Mouse (Mus musculus): Measurements from ENCODE around the gene Rapgef1.
A peak's percentile ranks its signal among the peaks of the same experiment; 100 is the strongest.
"Not testable (repeated sequence)": the region's sequence is repeated elsewhere in the genome, so short reads cannot be mapped to it uniquely, and the experiment has no call there.

Gene Rapgef1

DNA sequence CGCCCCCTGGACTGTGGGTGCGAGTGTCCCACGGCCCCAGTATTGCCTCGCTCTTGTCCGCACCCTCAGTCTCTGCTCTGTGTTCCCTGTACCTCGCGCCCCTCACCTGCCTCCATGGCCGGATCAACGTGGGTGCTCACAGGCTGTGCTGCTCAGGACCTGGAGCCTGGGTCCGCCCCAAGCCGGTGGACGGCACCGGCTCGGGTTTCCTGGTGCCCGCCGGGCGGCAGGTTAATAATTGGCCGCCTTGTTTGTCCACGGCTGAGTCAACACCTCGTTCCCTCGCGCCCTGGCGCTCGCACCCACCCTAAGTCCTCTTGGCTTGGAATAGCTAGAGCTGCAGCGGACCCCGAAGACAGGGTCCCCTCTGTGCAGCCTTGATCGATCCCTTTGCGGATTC is 132.0 kb downstream of the Rapgef1 start, which contains the start of gene Gm13420:
Gene Gm13420 (minus strand): TSS at position 189 of the 400 bp plus-strand sequence.
- DNase-seq: peak; percentile 76

DNA sequence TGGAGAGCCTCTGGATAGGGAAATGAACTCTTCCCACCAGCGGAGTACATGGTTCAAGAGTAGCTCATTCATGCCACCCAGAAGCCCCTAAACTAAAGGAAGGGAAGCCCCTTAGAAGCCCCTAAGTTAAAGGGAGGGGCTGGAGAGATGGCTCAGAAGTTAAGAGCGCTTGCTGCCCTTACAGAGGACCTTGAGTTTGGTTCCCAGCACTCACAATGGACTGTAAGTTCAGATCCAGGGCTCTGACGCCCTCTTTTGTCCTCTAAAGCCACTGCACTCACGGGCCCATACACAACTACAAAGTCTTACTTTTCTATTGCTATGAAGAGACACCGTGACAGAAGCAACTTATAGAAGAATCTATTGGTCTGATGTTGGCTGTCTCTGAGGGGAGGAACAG is 132.9 kb downstream of the Rapgef1 start:
- no peak for DNase-seq

DNA sequence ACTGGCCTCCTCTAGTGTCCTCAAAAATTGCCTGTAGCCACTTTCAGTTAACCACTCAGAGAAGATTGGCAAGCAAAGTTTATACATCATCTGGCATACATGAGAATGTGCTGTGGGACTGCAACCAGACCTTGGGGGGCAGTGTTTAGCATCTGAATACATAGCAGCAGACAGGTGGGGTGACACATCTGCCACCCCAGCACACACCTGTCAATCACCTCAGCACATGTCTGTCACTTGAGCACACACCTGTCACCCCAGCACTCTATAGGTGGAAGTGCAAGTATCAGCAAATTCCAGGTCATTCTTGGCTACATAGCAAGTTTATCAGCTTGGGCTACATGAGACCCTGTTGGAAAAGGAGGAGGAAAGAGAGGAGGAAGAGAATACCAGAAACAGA is 136.2 kb downstream of the Rapgef1 start:
- no peak for DNase-seq

DNA sequence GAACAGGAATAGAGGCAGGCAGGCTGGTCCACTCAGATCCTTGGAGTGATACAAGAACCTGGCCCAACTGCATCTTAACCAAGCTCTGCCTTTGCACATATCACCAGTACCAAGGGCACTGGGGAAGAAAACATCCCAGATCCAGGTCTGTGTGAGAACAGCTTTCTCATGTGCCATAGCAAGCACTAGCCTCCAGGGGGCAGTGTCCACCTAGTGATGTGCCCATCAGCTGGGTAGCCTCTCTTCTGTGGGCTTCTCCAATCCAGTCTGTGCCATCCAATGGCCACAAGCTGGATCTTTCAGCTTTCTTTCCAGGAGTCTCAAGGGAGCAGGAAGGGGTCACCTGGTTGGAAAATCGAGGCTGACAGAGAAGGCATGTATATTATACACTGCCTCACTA is 145.3 kb downstream of the Rapgef1 start:
- peak; percentile 73 for DNase-seq

DNA sequence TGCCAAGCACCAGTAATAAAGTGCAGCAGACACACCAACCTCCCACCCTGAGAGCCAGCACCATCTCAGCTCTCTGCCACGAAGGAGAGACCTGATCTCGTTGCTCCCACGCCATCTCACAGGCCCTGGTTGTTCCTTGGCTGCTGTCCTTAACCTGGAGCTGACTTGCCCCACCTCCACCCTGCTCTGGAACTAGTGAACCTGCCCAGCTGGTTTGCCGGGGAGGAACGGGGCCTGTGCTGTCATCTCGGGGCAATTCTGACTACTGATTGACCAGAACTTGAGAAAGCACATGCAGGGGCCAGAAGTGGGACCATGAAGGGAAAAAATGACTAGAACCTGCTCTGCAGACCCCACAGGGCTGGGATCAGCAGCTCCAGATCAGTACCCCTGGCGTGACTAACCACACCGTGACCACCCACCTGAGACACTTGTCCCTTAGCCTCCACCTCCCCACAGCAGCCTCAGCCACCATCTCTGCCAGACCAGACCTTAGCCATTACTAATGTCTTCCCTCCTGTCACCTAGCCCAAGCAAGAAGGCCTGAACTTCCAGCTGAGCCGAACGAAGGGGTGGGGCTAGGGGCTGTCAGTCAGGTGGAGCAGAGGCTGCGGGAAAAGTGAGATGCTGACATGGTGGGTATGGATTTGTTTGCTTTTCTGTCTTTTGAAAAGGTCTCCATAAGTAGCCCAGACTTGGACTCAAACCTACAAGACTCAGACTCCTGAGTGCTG is 148.6 kb downstream of the Rapgef1 start:
- DNase-seq: peak; percentile 62

DNA sequence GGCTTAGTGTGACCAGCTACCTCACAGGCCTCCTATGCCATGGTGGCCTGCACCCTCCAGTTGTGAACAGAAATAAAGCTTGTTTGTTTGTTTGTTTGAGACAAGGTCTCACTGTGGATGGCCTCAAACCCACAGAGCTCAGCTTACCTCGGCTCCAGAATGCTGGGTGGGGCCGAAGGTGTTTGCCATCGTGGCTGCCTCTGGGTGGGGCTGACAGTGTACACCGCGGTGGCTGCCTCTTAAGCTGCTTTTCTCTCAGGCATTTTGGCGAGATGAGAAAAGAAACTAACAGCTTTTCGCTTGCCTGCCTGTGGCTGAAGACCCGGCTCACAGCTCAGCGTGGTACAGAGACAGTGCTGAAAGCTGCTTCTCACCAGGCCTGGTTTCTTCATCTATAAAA is 149.4 kb downstream of the Rapgef1 start:
- DNase-seq: no peak

DNA sequence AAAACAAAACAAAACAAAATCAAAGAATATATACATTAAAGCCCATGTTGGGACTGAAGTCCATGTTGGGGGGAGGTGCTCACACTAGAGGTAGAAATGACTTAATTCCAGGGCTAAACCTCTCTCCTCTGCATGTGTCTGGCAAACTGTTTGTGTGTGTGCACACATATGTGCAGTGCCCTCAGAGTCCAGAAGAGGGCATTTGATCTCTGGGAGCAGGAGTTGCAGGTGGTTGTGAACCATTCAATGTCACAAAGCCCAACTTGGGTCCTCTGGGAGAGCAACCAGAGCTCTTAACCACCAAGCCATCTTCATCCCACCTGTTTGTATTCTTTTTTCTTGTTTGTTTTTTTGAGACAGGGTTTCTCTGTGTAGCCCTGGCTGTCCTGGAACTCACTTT is 150.6 kb downstream of the Rapgef1 start:
- DNase-seq: no peak

DNA sequence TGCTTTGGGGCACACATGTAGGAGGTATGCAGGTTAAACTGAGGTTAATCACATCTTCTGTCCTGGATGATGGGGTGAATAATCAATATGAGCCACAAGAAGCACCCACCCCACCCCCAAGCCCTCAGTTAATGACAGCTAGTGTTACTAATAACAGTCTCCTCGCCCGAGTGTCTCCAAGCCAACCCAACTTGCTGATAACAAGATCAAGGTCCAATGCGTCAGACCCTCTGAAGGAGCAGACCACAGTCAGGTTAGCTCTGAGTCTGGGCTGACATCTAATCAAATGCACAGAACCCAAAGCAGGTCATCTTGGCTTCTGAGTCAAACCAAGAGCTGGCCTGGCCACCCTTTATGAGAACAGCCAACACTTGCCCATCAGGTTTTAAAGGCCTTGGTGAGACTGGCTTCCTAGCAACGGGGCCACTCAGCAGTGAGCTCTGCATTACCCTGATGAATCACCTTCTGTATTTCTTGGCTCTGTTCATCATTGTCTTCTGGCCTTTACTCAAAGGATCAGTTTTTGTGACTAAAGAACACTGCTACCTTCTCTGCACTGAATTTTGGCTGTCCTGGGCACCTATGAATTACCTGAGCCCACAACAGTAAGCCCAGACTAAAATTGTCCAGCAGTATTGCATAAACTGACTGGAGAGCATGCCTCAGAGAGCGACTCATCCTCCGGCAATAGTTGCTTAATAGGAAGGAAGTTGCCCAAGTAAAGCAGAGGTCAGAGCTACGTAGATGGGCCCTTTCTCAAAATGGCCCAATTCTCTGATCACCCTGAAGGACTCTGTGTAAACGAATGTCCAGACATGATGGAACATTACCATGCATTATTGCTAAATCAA is 152.3 kb downstream of the Rapgef1 start:
- DNase-seq: no peak

DNA sequence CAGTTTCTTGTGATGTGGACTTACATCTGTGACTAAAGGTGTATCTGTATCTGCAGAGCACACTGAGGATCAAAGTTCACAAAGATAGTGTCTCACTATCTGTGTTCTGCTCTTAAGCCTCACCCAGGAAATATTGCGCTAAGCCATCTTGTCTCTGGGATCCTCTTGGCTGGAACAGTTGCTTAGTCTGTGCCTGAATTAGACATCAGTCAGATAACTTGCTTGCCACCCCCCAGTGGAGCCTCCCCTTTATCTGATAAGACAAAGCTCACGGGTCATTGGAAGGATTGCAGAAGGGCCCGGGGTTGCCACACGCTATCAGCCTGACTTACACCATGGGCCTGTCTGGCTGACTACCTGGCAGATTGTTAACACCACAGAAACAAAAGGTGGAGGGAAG is 153.8 kb downstream of the Rapgef1 start:
- DNase-seq: no peak

DNA sequence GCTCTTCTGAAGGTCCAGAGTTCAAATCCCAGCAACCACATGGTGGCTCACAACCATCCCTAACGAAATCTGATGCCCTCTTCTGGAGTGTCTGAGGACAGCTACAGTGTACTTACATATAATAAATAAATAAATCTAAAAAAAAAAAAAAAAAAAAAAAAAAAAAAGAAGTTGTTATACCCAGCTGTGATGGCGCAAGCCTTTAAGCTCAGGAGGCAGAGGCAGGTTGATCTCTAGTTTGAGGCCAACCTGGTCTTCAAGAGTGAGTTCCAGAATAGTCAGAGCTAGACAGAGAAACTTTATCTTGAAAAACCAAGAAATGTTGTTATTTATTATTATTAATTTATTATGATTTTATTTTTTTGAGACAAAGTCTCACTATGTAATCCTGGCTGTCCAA is 161.7 kb downstream of the Rapgef1 start:
- not testable (repeated sequence) for DNase-seq

DNA sequence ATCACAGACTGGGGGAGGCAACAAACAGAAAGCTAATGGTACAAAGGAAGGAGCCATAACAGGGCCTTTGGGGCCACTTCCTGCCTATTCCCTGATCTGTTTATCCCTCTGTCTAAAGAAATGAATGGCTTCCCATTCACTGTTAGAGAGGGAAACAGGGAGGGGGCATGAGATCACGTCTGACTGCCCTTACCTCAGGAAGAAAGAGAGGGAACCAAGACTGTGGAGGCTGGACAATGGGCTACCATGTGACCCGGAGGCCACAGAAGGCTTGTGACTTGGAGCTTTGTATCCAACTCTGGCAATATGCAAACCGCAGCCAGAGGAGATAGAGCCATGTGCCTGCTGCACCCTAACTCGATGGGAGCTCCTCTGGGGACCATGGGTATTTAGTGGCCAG is 164.8 kb downstream of the Rapgef1 start:
- no peak for DNase-seq

DNA sequence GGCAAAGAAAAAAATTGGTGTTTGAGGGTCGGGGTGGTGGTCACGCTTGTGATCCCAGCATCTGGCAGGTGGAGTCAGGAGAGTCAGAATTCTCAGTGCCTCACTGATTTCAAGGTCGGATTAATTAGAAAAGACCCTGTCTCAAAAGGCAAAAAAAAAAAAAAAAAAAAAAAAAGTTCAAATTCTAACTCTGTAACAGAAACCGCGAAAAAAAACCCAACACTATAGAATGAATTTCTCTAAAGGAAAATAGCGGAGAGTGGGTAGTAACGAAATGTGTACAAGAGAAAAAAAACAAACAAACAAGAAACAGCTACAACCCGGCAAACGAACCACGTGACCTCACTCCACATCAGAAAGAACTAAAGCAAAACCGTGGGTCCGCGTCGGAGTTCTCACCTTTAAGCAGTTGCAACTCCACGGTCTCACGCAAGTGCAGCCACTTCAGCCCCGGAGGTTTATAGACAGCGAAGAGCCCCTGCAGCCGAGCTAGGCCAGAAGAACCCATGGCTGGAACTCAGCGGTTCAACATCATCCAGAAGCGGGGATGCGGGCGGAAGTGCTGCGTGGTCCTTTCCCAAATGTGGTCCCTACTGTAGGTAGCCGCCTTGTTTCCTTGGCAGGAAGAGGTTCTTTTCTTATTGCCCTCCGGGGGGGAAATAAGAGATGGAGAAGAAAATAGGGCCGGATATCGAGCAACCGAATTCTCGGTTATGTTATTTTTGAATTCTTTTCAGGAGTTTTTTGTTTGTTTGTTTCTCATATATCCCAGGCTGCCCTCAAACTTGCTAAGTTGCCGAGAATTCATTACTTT is 167.8 kb downstream of the Rapgef1 start, which contains the start of gene Coq4:
Gene Coq4 (plus strand): TSS at position 390 of the 814 bp plus-strand sequence.
- peak; percentile 97 for DNase-seq

DNA sequence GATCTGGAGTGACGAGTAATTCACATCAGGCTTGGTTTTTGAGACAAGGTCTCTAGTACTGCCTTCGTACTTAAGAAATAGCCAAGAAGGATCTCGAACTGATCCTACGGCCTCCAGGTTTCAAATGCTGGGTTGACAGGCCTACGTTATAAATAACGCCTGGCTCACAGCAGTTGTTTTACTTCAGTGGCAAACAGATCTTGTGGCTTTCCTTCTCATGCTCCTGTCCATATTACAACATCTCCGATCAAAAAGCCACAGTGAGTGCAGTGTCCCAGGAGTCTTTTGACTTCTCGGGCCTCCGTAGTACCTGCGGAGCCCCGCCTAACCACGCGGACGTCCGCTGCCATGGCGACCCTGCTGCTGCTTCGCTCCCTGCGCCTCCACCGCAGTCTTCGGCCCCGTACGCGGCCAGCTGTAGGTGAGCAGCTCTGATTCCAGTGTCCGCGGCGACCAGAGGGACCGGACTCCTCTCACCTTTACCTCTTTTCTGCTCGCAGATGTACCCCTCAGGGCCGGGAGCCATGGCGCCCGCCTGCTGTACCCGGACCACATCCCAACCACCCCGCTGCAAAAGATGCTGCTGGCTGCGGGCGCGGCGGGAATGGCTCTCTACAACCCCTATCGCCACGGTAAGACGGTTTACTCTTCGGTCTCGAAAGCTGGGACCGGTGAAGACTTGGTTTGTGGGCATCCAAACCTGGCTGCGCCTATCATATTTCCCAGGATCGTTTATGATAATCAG is 168.6 kb downstream of the Rapgef1 start, which contains the start of gene Trub2:
Gene Trub2 (minus strand): TSS at position 566 of the 745 bp plus-strand sequence.
- peak; percentile 90 for DNase-seq
